17 mouse cellular contexts compared by ENCODE assay signal in genomic region chr4:105604607-105605006, GRCm38 (mm10).
"Had no signal": no experiment of that assay in that cellular context is flagged by ENCODE, and none has a peak within 500 bp of the region (broad histone marks: within the 10 kb centered on the region; RNA-seq: fewer than 3 reads in every experiment).

No protein-coding gene starts in this region.

- H3K4me3 ChIP-seq: liver, embryonic 12.5 days; midbrain, embryonic 10.5 days; midbrain, embryonic 12.5 days; myocyte; neural tube, embryonic 13.5 days; neural tube, embryonic 15.5 days had no signal

- H3K36me3 ChIP-seq: liver, embryonic 12.5 days; midbrain, embryonic 10.5 days; midbrain, embryonic 12.5 days; neural tube, embryonic 13.5 days; neural tube, embryonic 15.5 days had no signal

- DNase-seq: midbrain, embryonic 14.5 days; retina, postnatal 1 day; right cerebral cortex, adult 18-20 months; right cerebral cortex, postnatal 25 days; right cerebral cortex, postnatal 4 days; spleen, adult 18-20 months; thymus, adult 18-20 months; thymus, postnatal 14 days; thymus, postnatal 36 days had no signal

- H3K9ac ChIP-seq: liver, embryonic 12.5 days; liver, embryonic 14.5 days; midbrain, embryonic 12.5 days; neural tube, embryonic 13.5 days; neural tube, embryonic 15.5 days had no signal

- H3K4me1 ChIP-seq: liver, embryonic 12.5 days had no signal

- H3K27ac ChIP-seq: liver, embryonic 12.5 days; liver, embryonic 14.5 days; midbrain, embryonic 10.5 days; midbrain, embryonic 12.5 days; neural tube, embryonic 13.5 days; neural tube, embryonic 15.5 days had no signal

- H3K27me3 ChIP-seq: liver, embryonic 12.5 days; midbrain, embryonic 12.5 days; neural tube, embryonic 13.5 days; neural tube, embryonic 15.5 days had no signal

- H3K9me3 ChIP-seq: liver, embryonic 12.5 days; midbrain, embryonic 10.5 days; midbrain, embryonic 12.5 days; neural tube, embryonic 13.5 days; neural tube, embryonic 15.5 days had no signal

- ATAC-seq: liver, embryonic 12.5 days; midbrain, embryonic 16.5 days had no signal

- H3K4me2 ChIP-seq: liver, embryonic 12.5 days; midbrain, embryonic 12.5 days; neural tube, embryonic 13.5 days; neural tube, embryonic 15.5 days had no signal
